Mouse (Mus musculus) induced T-regulatory cell, adult 2 months (primary cell): ENCODE measurements around the gene Grik3.

Source experiments
- DNase-seq: peaks from one replicate; pipeline ENCODE4 v3.0.0-alpha.2; 2012; ENCODE audit warnings: low read depth

The Grik3 gene

DNA sequence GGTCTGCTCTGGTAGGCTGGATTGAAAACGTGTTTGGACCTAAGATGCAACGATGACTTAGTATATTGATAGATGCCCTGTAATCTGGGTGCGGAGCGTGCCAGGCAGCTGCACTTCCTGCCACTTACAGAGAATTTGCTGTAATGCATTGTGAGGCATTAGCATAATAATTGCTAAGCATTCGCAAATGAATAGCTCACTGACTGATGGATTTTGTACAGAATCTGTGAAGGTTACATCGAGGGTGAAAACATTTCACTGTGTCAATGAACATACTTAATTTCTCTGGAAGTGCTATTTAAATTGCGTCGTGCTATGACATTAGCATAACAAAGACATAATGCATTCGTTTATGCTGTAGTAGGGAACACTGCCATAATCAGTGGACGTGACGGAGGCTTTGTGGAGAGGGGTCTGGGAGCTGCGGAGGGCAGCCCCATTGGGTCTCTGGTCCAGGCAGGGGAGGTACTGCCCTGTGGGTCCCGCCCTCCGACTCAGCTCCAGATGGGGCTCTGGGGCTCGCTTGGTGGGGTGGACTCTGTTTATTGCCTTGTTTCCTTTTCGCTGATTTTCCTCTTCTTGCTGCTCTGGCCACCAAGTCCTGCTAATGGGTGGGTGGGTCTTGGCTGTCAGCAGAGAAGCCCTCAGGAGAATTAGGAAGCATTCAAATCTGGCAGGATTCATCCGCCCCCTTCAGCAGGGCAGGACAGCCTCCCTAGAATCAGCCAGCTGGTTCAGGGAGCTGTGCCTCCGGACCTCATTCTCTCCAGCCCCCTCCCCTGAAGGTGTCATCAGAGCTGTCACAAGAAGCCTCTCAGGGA lies 54.7 kb downstream of the Grik3 start:
- no peak for DNase-seq

DNA sequence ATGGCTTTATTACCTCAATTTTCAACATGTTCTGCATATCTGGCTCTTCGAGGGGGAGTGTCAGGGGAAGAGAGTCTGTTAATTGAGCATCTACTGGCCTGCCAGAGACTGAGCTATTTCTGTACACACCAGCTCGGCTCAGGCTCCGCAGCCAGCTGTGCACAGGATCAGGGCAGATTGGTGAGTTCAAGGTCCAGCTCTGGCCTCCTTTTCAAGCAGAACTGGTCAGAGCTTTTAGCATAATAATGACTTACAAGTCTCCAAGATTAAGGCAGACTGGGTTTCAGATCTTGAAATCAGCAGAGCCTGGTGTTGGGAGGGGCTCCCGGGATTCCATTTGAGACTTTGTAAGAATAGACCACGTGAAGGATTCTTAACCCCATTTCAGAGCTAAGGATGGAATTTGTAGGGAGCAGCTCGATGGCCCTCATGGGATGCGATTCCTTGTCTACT lies 55.3 kb downstream of the Grik3 start:
- no peak for DNase-seq

DNA sequence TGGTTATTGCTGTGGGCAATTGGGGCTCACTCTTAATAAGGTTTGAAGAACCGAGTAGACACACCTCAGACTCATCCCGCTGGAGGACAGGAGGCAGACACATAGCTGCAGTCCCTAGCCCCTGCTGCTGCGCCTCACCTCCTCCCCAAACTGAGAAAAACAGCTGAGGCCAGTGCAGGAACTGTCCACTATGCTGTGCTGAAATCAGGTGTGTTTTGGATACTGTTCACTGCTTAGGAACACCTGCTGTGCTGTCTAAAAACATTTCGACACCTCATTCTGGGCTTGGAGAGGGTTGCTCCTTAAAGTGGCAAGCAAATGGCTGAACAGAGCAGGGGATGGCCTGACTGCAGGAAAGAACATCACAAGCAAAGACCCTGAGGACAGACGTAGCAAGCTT lies 57.7 kb downstream of the Grik3 start:
- no peak for DNase-seq

DNA sequence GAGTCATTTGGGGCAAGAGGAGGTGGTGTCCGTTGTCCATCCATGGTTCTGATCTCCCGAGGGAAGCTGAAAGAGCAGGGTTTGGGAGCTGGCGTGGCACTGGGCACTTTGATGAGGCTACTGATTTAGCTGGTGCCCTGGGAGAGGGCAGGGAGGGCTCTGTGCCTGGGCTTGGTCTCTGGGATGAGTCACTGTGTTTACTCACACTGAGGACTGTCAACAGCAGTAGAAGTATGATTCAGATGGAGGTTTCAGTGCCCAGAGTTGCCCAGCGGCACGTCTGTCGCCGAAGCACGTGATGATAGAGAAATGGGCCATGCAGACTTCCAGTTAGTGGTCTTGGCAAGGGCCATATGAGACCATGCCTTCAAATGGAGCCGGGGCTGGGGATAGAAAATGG lies 63.3 kb downstream of the Grik3 start:
- no peak for DNase-seq

DNA sequence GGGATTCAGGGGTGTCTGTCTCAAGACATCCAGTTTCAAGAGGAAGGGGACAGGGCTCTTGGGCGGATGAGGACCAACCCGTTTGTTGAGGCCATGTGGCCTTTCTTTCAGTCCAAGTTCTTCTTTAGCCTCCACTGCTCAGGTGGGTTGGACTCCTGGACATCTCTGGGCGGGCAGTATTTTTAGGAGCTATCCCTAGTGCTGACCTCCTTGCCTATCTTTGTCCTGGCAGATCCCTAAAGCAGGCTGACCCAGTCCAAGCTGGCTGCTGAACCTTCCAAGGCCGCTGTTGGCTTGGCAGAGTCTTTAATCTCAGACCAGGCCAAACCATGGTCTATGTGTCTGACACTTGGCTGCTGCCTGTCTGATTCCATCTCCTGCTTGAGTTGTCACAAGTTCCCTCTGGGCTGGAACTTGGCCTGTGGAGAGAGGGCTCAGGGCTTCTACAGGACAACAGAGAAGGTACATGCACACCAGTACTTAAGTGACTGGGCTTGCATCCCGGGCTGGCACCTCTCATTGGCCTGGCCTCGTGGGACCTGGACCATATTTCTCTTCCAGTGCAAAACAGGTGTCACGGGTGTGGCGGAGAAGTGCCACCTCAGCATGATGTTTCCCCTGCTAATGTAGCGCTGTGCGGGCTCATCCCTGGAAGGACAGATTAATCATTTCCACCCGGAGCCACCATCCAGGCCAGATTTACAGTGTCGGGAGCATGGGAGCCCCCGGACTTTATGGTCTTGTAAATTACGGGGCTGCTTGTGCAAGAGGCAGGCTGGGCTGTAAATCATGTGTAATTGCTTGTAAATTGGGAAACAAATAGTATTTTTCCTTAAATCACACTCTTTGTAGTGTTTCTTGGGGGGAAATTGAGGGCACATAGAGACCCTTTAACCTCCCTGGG lies 66.2 kb downstream of the Grik3 start:
- DNase-seq, result no peak

DNA sequence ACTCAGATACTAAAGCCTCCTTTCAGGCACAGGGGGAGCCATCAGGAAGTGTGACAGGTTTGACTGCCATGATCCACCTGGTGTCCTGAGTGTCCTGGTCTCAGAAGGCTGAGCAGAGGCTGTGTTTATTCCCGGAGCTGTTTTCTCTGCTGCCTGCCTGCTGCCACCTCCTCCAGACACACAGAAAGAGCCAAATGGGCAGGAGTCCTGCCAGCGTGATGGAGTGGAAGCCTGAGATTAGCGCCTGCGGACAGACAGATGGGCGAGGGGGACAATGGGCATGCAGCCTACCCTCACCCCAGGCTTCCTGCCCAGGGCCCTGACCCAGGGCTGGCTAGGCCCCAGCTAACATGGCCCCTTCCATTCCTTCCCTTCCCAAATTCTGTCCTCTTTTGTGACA lies 69.1 kb downstream of the Grik3 start:
- no peak for DNase-seq

DNA sequence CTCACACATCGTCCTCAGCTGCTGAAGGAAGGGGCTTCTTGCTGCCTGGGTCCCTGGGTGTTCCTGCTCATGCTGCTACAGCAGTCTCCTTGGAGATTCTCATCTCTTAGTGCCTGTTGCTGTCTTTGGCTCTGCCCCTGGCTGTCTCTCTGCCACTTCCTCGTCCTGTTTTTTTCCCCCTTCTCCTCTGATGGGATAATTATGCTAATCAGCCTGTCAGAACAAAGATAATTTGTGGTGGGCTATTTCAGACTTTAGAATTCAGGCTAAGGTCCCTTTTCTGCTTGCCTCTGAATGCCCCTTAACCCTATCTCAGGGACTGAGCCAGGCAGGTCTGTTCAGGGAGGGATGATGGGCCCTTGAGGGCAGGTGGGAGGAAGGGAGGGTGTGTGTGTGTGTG lies 70.3 kb downstream of the Grik3 start:
- DNase-seq, result no peak

DNA sequence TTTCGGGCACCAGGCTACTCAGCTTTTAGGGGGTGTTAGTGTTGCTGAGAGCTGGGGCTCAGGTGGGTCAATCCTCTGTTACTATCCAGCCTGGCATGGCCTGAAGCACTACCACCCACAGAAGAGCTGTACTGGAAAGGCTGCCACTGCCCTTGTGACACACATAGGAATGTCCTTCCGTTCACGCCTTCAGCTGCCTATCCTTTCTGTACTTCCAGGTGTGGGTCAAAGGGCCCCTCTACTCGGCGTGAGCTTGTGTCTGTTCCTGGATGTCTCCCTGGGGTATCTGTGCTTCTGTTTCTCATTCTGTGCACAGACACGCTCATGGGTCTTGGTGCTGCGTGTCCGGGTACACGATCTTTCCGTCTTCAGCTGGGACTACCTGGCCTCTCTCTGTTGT lies 73.1 kb downstream of the Grik3 start:
- no peak for DNase-seq

DNA sequence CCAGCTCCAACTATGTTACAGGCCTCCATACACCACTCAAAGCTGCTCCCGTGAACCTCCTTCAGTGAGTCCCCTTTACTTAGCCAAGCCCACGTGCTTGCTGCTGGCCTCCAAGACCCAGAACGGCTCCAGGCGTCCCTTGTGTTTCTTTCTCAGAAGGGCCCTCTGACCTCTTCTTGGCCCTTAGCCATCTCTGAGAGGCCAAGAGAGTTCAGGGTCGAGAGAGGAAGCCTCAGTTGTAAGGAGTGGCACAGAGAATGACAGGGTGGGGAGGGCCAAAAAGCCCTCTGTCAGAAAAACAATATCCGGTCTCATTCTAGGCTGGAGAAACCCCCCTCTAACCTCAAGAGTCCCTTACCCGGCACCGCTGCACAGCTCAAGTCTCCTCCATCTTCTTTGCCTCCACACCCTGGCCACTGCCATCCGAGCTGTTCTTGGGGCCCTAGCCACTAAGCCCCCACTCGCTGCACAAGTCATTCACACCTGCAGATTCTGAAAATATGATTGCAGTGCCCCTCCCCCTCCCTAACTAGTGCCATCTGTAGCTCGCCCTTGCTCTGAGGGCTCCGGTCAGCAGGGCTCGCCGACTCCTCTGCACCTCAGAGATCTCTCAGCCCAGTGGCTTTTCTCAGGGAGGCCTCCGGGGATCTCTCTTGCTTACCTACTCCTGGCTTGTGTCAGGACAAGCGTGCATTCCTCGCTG lies 73.7 kb downstream of the Grik3 start:
- no peak for DNase-seq

DNA sequence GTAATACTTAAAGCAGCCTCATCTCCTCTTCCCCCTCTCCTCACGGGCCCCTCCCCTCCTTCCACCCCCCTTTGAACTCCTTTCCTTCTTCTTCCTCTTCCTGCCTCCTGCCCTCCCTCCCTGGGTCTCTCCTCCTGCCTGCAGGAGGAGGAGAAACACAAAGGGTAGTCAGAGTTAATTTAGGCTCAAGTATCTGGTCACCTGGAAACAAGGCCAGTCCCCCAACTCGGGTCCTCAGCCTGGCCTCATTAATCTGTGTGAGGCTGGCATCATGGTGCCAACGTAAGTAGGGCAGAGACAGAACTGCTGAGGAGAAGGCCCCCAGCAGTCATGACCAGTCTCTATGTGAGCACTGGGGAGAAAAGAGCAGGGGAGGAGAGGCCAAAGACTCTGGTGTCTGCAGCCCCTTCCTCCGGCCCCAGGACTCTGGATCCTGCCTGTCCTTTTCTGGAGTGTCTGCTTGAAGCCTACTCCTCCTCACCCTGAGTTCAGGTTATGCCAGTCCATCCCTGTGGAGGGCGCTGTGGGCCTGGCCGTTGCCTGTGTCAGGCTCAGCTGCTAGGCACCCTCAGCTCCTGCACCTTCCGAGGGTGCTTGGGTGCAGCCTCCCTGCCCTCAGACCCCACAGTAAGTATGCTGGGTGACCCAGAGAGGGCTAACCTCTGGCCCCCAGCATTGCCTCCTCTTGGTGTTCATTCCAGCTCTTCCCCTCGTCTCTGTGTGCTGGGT lies 75.4 kb downstream of the Grik3 start:
- DNase-seq, result no peak

DNA sequence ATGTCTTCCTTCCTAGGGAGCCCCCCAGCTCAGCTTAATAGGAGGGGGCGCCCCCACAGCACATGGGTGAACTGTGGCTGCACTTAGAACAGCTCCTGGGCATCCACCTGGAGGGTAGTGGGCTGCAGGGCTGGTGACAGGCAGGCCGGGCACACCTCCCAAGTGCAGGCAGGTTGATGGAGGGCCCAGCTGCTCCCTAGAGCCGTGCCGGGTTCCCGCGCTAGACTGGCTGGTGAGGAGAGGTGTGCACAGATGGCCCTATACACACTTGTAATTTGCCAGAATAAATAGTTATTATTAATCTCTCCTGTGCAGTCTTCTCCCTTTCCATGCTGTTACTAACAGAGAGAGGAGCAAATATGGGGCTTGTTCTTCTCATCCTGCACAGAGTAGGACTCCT lies 77.7 kb downstream of the Grik3 start:
- no peak for DNase-seq

DNA sequence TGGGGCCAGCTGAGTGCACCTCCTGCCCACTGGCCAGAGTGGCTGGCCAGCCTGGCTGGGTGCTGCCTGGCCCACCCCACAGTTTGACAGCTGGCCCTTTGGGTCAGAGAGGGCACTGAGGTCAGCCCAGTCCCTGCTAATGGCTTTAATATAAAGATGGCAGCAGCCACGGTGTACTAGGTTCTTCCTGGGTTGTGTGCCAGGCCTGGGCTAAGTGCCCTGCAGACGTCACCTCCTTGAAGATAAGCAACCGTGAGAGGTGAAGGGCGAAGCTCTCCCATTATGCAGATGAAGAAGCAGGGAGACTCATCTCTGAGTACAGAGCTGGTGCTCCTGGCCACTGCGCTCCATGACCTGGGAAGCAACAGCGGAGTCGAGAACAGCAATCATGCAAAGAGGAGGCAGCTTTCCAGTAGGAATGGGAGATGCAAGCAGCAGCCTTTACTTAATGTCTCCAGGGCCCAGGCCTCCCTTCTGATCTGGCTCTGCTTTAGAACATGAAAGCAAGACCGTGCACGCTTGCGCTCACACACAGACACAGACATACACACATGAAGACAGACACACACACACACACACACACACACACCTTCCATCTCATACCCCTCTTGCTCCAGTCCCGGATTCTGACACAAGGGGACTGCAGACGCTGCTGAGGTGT lies 81.3 kb downstream of the Grik3 start:
- DNase-seq, result no peak

DNA sequence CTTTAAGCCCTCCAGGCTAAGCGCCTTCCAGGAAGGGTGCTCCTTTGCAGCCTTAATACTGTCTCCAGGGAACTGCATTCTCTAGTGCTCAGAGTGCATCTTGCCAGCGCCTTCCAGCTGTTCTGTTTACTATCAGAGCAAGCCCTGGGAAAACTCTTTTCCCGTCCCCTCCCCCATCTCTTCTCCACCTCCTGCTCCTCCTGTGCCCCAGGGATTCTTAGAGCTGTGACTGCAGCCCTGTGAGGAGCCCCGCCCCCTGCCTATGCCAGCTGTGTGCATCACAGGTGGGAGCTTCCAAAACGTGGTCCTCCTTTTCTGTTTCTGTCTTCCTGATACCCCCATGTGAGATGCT lies 81.8 kb downstream of the Grik3 start:
- DNase-seq, result no peak

DNA sequence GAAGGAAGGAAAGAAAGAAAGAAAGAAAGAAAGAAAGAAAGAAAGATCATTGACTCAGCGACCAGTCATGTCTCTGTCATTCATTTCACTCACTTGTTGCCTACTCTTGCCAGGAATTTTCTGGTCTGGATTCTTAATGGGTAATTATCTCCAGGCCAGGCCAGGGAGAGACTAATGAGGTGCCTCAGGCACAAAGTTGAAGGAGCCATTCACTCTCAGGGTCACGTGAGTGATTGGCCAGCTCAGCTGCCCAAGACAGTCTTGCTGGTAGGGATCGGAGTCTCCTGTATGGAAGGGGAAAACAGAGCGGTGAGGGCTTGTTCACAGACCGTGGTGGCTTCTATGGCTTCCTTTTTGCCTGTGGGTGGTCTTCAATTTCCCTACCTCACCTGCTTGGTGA lies 82.5 kb downstream of the Grik3 start:
- no peak for DNase-seq

DNA sequence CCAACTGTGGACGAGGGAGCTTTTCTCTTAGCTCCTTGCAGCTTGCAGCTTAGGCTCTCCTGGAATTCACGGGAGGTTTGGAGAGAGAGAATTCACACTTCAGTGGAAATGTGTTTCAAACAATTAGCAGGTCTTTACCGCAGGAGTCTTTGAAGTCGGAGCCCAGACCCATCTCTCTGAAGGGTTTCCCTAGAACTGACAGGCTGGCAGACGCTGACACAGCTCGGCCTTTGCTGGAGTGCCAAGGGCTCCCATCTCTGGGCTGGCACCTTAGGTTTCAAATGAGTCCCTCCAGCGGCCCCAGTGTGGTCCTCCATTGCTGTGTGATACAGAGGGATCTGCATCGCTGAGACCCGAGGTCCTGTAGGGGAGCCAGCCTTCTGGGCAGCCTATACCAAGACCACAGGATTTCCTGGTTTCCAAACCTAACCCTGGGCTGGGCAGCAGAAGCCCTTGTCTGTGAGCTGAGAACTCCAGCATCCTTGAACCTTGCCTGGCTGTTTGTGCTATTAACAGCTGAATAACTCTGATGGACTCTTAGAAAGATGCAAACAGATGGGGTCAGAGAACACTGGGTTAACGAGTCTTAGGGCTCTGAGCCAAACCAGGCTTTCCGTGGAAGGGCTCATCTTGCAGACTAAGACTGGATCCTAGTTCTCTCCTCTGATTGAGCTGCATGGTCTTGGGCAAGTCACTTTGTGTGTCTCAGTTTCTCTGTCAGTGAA lies 83.6 kb downstream of the Grik3 start:
- DNase-seq, result no peak

DNA sequence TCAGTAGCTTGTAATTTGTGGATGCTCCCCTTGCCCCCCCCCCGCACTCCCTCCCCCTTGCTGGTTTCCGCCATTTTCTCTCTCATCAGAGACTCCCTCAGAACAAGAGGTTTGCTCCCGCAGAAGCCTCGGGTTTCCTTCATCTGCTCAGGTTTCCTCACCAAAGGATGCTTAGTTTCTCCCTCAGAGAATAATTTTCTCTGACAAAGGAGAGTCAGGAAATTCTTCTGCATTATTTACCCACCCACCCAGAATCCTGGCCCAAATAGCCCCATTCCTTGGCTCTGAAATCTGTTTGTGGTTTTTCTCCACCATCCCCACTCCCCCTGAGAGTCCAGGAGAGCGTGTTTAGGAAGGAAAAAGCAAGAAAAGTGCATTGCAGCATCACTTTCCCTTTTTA lies 89.8 kb downstream of the Grik3 start:
- DNase-seq, result no peak

DNA sequence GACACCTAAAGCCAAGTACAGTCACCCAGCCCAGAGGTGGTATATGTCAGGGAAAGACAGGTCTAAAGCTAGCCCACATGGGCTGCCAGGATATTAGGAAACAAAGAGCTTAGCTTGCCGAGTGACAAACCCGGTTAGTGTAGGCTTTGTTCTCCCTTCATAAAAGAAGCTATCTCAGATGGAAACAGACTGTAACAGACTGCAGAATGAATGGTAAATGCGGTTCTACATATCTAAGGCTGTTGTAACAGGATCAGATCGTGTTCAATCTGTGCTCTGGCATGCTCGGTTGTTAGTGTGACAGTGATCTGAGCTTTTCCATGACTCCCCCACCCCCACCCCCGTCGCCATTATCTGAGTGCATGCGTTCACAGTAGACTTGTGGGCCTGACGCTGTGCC lies 92.8 kb downstream of the Grik3 start:
- no peak for DNase-seq

DNA sequence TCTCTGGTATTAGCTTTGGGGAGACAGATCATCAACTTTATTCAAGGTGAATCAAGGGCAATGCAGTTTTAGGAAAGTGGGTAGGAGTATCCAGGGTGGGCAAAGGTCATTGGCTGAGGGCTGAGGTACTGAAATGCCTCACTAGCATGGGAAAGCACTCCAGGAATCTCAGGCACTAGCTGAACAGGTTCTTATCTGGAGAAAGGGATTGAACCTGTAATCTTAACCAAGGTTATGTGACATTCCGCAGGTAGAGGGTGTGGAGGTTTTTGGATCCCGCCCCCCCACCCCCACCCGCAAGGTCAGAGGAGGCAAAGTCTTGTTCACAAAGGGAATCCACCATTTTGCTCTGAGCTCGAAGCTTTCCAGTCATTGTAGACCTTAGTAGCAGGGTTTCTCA lies 93.4 kb downstream of the Grik3 start:
- no peak for DNase-seq

DNA sequence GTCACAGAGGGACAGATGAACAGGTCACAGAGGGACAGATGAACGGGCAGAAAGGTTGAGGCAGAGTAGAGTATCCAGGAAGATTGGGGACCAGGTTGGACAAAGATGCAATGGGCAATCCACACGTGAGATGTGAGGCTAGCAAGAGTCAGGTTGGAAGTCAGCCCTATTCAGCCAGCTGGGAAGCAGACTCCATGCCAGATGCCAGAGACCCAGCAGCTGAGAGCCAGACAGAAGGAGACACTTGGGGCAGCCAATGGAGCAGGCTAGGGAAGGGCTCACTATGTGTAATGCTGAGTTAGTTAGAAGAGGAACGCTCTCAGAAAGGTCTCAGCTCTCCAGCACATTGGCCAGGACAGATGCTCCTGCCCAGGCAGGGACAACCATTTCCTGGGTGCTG lies 94.2 kb downstream of the Grik3 start:
- DNase-seq, result no peak

DNA sequence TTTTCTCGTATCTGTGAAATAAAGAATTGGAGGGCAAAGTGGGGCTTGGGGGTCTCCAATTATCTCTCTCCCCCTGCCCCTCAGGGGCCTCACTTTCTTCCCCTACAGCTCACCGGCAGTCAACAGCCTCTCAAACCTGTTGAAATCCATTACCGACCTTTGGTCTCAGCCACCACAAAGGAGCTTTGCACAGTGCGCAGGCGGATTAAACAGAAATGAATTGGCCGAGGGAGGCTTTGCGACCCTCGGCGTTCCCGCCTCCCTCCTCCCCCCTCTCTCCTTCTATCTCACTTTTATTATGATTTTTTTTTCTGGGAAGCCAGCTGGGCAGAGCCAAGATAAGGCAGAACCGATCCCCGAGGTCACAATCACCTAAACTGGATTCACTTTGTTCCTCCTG lies 97.1 kb downstream of the Grik3 start:
- DNase-seq, result no peak
